Mouse (Mus musculus): ENCODE data around the gene Gtf2a1l.

GRCm38 (mm10) chr17:88632631-88633030 is 35.8 kb upstream of the Gtf2a1l start:
- TF ChIP-seq CTCF (IDR thresholded peaks at IDR 0.05; ENCODE audit: low read depth, low read length): no peak
- TF ChIP-seq POLR2A (IDR thresholded peaks at IDR 0.05; ENCODE audit: insufficient read depth, low read length): no peak

Data from ES-Bruce4 (cell line).